10 mouse cellular contexts compared by ENCODE assay signal in the genomic region with DNA sequence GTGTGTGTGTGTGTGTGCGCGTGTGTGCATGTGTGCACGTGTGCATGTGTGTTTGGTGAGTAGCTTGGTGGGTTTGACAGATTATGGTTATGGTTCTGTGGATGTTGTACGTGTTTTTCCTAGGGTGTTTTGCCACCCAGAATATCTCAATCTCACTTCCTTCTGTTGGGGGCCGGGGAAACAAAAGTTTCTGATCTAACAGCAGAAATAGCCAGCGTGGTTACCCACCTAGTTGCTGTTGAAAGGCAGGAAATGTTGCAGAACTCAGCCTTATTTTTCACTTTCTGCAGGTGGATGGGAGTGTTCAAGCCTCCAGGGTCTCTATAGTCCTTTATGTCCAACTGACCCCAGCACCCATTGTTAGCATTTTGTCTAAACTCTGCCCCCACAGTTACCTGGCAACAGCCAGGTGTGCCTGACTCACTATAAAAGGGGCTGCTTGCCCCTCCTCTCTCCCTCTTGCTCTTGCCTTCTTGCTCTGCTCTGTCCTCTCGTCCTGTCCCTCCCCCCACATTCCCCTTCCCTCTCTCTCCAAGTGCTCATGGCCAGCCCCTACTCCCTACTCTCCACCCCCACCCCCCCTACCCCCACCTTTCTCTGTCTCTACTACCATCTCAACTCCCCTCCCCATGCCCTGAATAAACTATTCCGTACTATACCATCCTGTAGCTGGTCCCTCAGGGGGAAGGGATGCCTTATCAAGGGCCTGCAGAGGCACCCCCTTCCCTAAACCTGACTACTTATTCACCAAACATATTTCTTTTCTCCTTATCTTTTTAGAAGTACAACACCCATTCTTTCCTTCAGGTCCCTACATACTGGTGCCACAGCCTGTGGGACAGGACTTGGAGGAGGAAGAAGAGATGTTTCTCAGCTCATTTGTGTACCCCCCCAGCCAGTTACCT. TPM values are rescaled to one million over a fixed set of nuclear protein-coding genes. Genes with fewer than 3 reads are reported as not detected.
DNase-seq lines count a peak whose midpoint lies in the region; ATAC-seq and TF ChIP-seq lines count a peak whose summit lies in the region.
"Had no signal": no experiment of that assay in that cellular context is flagged by ENCODE, and none has a peak within 500 bp of the region (broad histone marks: within the 10 kb centered on the region; RNA-seq: fewer than 3 reads in every experiment).

No protein-coding gene starts in this region.

- 71% methylated on average over 8 of the region's 8 CpGs for WGBS in kidney, adult 2 months
- WGBS in liver, embryonic 16.5 days (ENCODE audit: insufficient replicate concordance) = 19% methylated on average over 8 of the region's 8 CpGs
- WGBS in stomach, embryonic 14.5 days = 71% methylated on average over 8 of the region's 8 CpGs

- H3K4me1 ChIP-seq in kidney, adult 2 months (ENCODE audit: control insufficient read depth, insufficient read depth, low read length) = peaks cover 43% of the 10 kb centered on the region
- H3K4me1 ChIP-seq in liver, embryonic 16.5 days (ENCODE audit: control insufficient read depth, low read depth, low read length) = peaks cover 58% of the 10 kb centered on the region
- H3K4me1 ChIP-seq in stomach, embryonic 14.5 days (ENCODE audit: control insufficient read depth, insufficient read depth, low read length) = peaks cover 19% of the 10 kb centered on the region; the same call in 1 of the 2 replicates

- peak overlapping the region; percentile 21 for H3K4me2 ChIP-seq in liver, embryonic 16.5 days (ENCODE audit: low read depth, low read length)
- no peak overlapping the region for H3K4me2 ChIP-seq in stomach, embryonic 14.5 days (replicated peaks; ENCODE audit: low read depth, low read length)
- H3K4me2 ChIP-seq: embryonic facial prominence, embryonic 13.5 days had no signal

- H3K4me3 ChIP-seq in kidney, adult 2 months (ENCODE audit: insufficient read depth, low read depth, low read length) = no peak overlapping the region
- H3K4me3 ChIP-seq in liver, embryonic 16.5 days (ENCODE audit: low read depth, low read length) = no peak overlapping the region
- no peak overlapping the region for H3K4me3 ChIP-seq in stomach, embryonic 14.5 days (ENCODE audit: low read depth, low read length)
- H3K4me3 ChIP-seq: embryonic facial prominence, embryonic 13.5 days had no signal

- no peak for TF ChIP-seq CTCF in kidney, adult 2 months (conservative IDR thresholded peaks at IDR 0.05; ENCODE audit: insufficient read depth, insufficient read length, low read depth, low read length)

- DNase-seq in kidney, adult 2 months = no peak
- no peak for DNase-seq in kidney, adult 8-10 months
- peak; percentile 80 for DNase-seq in T-cell, adult 2 months (ENCODE audit: low spot score)
- no peak for DNase-seq in retina, postnatal 1 day
- DNase-seq in MN1 (ENCODE audit: low spot score) = no peak

- no peaks in the 10 kb centered on the region; the same call in 1 of the 2 replicates for H3K36me3 ChIP-seq in kidney, adult 2 months (ENCODE audit: control insufficient read depth, insufficient read depth, low read length)
- H3K36me3 ChIP-seq in liver, embryonic 16.5 days (ENCODE audit: control insufficient read depth, insufficient read depth) = no peaks in the 10 kb centered on the region
- H3K36me3 ChIP-seq in stomach, embryonic 14.5 days (ENCODE audit: control insufficient read depth, insufficient read depth, low read length) = no peaks in the 10 kb centered on the region
- H3K36me3 ChIP-seq: embryonic facial prominence, embryonic 13.5 days had no signal

- H3K27me3 ChIP-seq in kidney, adult 2 months (replicated peaks; ENCODE audit: control insufficient read depth, insufficient read depth, low read length) = no peaks in the 10 kb centered on the region
- no peaks in the 10 kb centered on the region for H3K27me3 ChIP-seq in liver, embryonic 16.5 days (ENCODE audit: control insufficient read depth, insufficient read depth, low read depth, low read length)
- H3K27me3 ChIP-seq in stomach, embryonic 14.5 days (ENCODE audit: control insufficient read depth, insufficient read depth, low read length) = no peaks in the 10 kb centered on the region
- H3K27me3 ChIP-seq: embryonic facial prominence, embryonic 13.5 days had no signal

- no peaks in the 10 kb centered on the region for H3K9me3 ChIP-seq in liver, embryonic 16.5 days (replicated peaks; ENCODE audit: control insufficient read depth, low read length)
- H3K9me3 ChIP-seq in stomach, embryonic 14.5 days (ENCODE audit: control insufficient read depth, low read depth, low read length) = no peaks in the 10 kb centered on the region
- H3K9me3 ChIP-seq: embryonic facial prominence, embryonic 13.5 days had no signal

- H3K9ac ChIP-seq in liver, embryonic 16.5 days (ENCODE audit: low read depth, low read length) = no peak overlapping the region
- H3K9ac ChIP-seq in stomach, embryonic 14.5 days (replicated peaks; ENCODE audit: low read depth, low read length) = no peak overlapping the region
- H3K9ac ChIP-seq: embryonic facial prominence, embryonic 13.5 days had no signal

- no peak for TF ChIP-seq POLR2A in kidney, adult 2 months (IDR thresholded peaks at IDR 0.05; ENCODE audit: low read depth, low read length)

- ATAC-seq in liver, embryonic 16.5 days (ENCODE audit: low read depth) = peak; percentile 25
- 0 out of 2 replicates have a peak, but pooled peaks have one; percentile 11 for ATAC-seq in stomach, embryonic 14.5 days (ENCODE audit: insufficient number of reproducible peaks, insufficient read depth, low FRiP score, low read depth)
- ATAC-seq in erythroblast, adult 5-6 weeks (replicated peaks; ENCODE audit: low FRiP score, poor library complexity, severe bottlenecking) = no peak
- ATAC-seq: Patski had no signal

- peak overlapping the region; percentile 87 for H3K27ac ChIP-seq in kidney, adult 2 months (ENCODE audit: insufficient read depth, low read depth, low read length)
- peak overlapping the region; percentile 84 for H3K27ac ChIP-seq in liver, embryonic 16.5 days (ENCODE audit: low read length)
- H3K27ac ChIP-seq in stomach, embryonic 14.5 days (ENCODE audit: low read length) = peak overlapping the region; percentile 58; the same call in 1 of the 2 replicates
- H3K27ac ChIP-seq: embryonic facial prominence, embryonic 13.5 days had no signal

RNA-seq across cellular contexts. Expression of a gene that starts 40.5 kb away (rescaled TPM):
- 0.11 and 0.78 TPM in 2 replicates for polyA plus RNA-seq in kidney, adult 2 months (2012; rRNA removed)
- 0.61 and 0.65 TPM in 2 replicates for polyA plus RNA-seq in liver, embryonic 16.5 days (2015; fragmentation: Nextera tagmentation; extraction: Ambion mirVana)
- 0.17 and 0.20 TPM in 2 replicates for polyA plus RNA-seq in stomach, embryonic 14.5 days (2014; fragmentation: Nextera tagmentation; extraction: Ambion mirVana)
- total RNA-seq in erythroblast, adult 5-6 weeks (2015; ENCODE audit: low replicate concordance) = 4.2 and 17.3 TPM in 2 replicates
- 2.6 and 3.7 TPM in 2 replicates for total RNA-seq in erythroblast, adult 5-6 weeks (2017; ENCODE audit: low replicate concordance)
- polyA plus RNA-seq: embryonic facial prominence, embryonic 13.5 days; Patski had no signal

RNA-seq across cellular contexts. Expression of a gene that starts 54.3 kb away (rescaled TPM):
- polyA plus RNA-seq in kidney, adult 2 months (2012; rRNA removed) = 42.9 and 67.0 TPM in 2 replicates
- polyA plus RNA-seq in liver, embryonic 16.5 days (2015; fragmentation: Nextera tagmentation; extraction: Ambion mirVana) = 0.41 and 0.70 TPM in 2 replicates
- polyA plus RNA-seq in stomach, embryonic 14.5 days (2014; fragmentation: Nextera tagmentation; extraction: Ambion mirVana) = 0.56 and 0.68 TPM in 2 replicates
- 4.2 and 9.0 TPM in 2 replicates for total RNA-seq in erythroblast, adult 5-6 weeks (2015; ENCODE audit: low replicate concordance)
- 37.6 and 44.3 TPM in 2 replicates for total RNA-seq in erythroblast, adult 5-6 weeks (2017; ENCODE audit: low replicate concordance)

Comparison
In these comparisons a context has a peak if more than half of its experiments do, and no peak if none do; other contexts are left out.
1. RNA of a gene that starts 54.3 kb away (polyA plus RNA-seq): 42.9 to 67.0 TPM in kidney, adult 2 months; 0.41 to 0.70 TPM in liver, embryonic 16.5 days and 0.56 to 0.68 TPM in stomach, embryonic 14.5 days; every median in the first group is over 10 times any median in the second.
2. Peak in every context shown above with its lines, with median percentiles within 50 percentile points of each other: H3K27ac ChIP-seq.